Mouse (Mus musculus): ENCODE data around the gene Tgds. TPM values are rescaled to one million over a fixed set of nuclear protein-coding genes. Genes with fewer than 3 reads are reported as not detected.

The Tgds gene
- total and polyA plus RNA-seq, 3 experiments, result 6.5 to 29.9 (median 12.2) TPM

- no peaks in the 10 kb centered on the region for H3K9me3 ChIP-seq (replicated peaks)
- H3K36me3 ChIP-seq (replicated peaks), result no peaks in the 10 kb centered on the region
- peaks cover 5% of the 10 kb centered on the region for H3K27me3 ChIP-seq (ENCODE audit: insufficient read depth, low read length)
- ATAC-seq (ENCODE audit: extremely low read depth, insufficient number of reproducible peaks, low FRiP score, poor library complexity, severe bottlenecking) (no peak), DNase-seq (ENCODE audit: low spot score) (no peak)
- peaks cover 6% of the 10 kb centered on the region for H3K4me1 ChIP-seq (ENCODE audit: insufficient read depth, low read depth, low read length)
- TF ChIP-seq GATA1 (IDR thresholded peaks at IDR 0.05; ENCODE audit: borderline replicate concordance, low read length), result no peak
- TF ChIP-seq CTCF (IDR thresholded peaks at IDR 0.05; ENCODE audit: low read depth, low read length), result no peak
- no peak for TF ChIP-seq TAL1 (conservative IDR thresholded peaks at IDR 0.05; ENCODE audit: low read depth, low read length)
- no peak for TF ChIP-seq POLR2AphosphoS5 (IDR thresholded peaks at IDR 0.05; ENCODE audit: insufficient replicate concordance, low read depth, low read length)
- TF ChIP-seq GATA2 (IDR thresholded peaks at IDR 0.05; ENCODE audit: borderline replicate concordance, low read depth, low read length), result no peak
- H3K4me3 ChIP-seq (ENCODE audit: low read depth, low read length), result no peak overlapping the region
Observed at GRCm38 (mm10) chr14:118083851-118084250, 48.7 kb downstream of the Tgds start.

GRCm38 (mm10) chr14:118080606-118081005, 51.9 kb downstream of the Tgds start:
- H3K4me3 ChIP-seq (ENCODE audit: low read depth, low read length), result no peak overlapping the region
- peaks cover 5% of the 10 kb centered on the region for H3K27me3 ChIP-seq (ENCODE audit: insufficient read depth, low read length)
- TF ChIP-seq TAL1 (conservative IDR thresholded peaks at IDR 0.05; ENCODE audit: low read depth, low read length) (no peak), GATA2 (IDR thresholded peaks at IDR 0.05; ENCODE audit: borderline replicate concordance, low read depth, low read length) (no peak), CTCF (IDR thresholded peaks at IDR 0.05; ENCODE audit: low read depth, low read length) (no peak), POLR2AphosphoS5 (IDR thresholded peaks at IDR 0.05; ENCODE audit: insufficient replicate concordance, low read depth, low read length) (no peak), GATA1 (IDR thresholded peaks at IDR 0.05; ENCODE audit: borderline replicate concordance, low read length) (no peak)
- H3K9me3 ChIP-seq (replicated peaks), result no peaks in the 10 kb centered on the region
- no peaks in the 10 kb centered on the region for H3K36me3 ChIP-seq (replicated peaks)
- H3K4me1 ChIP-seq (ENCODE audit: insufficient read depth, low read depth, low read length), result no peaks in the 10 kb centered on the region
- no peak for ATAC-seq (ENCODE audit: extremely low read depth, insufficient number of reproducible peaks, low FRiP score, poor library complexity, severe bottlenecking)
- DNase-seq (ENCODE audit: low spot score), result no peak

GRCm38 (mm10) chr14:118070100-118070499, 62.5 kb downstream of the Tgds start:
- no peaks in the 10 kb centered on the region for H3K9me3 ChIP-seq (replicated peaks)
- TF ChIP-seq POLR2AphosphoS5 (IDR thresholded peaks at IDR 0.05; ENCODE audit: insufficient replicate concordance, low read depth, low read length), result no peak
- TF ChIP-seq CTCF (IDR thresholded peaks at IDR 0.05; ENCODE audit: low read depth, low read length), result no peak
- no peak for TF ChIP-seq GATA1 (IDR thresholded peaks at IDR 0.05; ENCODE audit: borderline replicate concordance, low read length)
- TF ChIP-seq GATA2 (IDR thresholded peaks at IDR 0.05; ENCODE audit: borderline replicate concordance, low read depth, low read length), result no peak
- no peak for TF ChIP-seq TAL1 (conservative IDR thresholded peaks at IDR 0.05; ENCODE audit: low read depth, low read length)
- no peaks in the 10 kb centered on the region for H3K36me3 ChIP-seq (replicated peaks)
- H3K4me3 ChIP-seq (ENCODE audit: low read depth, low read length), result no peak overlapping the region
- no peak for DNase-seq (ENCODE audit: low spot score)
- ATAC-seq (ENCODE audit: extremely low read depth, insufficient number of reproducible peaks, low FRiP score, poor library complexity, severe bottlenecking), result no peak
- H3K27me3 ChIP-seq (ENCODE audit: insufficient read depth, low read length), result no peaks in the 10 kb centered on the region; the same call in 1 of the 2 replicates
- no peaks in the 10 kb centered on the region for H3K4me1 ChIP-seq (ENCODE audit: insufficient read depth, low read depth, low read length)

GRCm38 (mm10) chr14:118069439-118070079, 63.0 kb downstream of the Tgds start:
- ATAC-seq (ENCODE audit: extremely low read depth, insufficient number of reproducible peaks, low FRiP score, poor library complexity, severe bottlenecking), result no peak
- Histone ChIP-seq H3K36me3 (replicated peaks) (no peaks in the 10 kb centered on the region), H3K4me3 (ENCODE audit: low read depth, low read length) (no peak overlapping the region), H3K4me1 (ENCODE audit: insufficient read depth, low read depth, low read length) (no peaks in the 10 kb centered on the region), H3K27me3 (ENCODE audit: insufficient read depth, low read length) (no peaks in the 10 kb centered on the region; the same call in 1 of the 2 replicates), H3K9me3 (replicated peaks) (no peaks in the 10 kb centered on the region)
- no peak for TF ChIP-seq GATA2 (IDR thresholded peaks at IDR 0.05; ENCODE audit: borderline replicate concordance, low read depth, low read length)
- no peak for TF ChIP-seq CTCF (IDR thresholded peaks at IDR 0.05; ENCODE audit: low read depth, low read length)
- TF ChIP-seq POLR2AphosphoS5 (IDR thresholded peaks at IDR 0.05; ENCODE audit: insufficient replicate concordance, low read depth, low read length), result no peak
- TF ChIP-seq TAL1 (conservative IDR thresholded peaks at IDR 0.05; ENCODE audit: low read depth, low read length), result no peak
- no peak for TF ChIP-seq GATA1 (IDR thresholded peaks at IDR 0.05; ENCODE audit: borderline replicate concordance, low read length)
- no peak for DNase-seq (ENCODE audit: low spot score)

Other genes starting within 250 kb of the Tgds start
- 0.29 TPM in 1 of 2 replicates, not detected in the other for gene Dct, start 80.5 kb downstream of the Tgds start, total RNA-seq (2014; fragmentation: Nextera tagmentation)
- gene Dct, start 80.5 kb downstream of the Tgds start, total RNA-seq (2017), result 0.23 and 0.44 TPM in 2 replicates
- not detected in 2 replicates for gene Dct, start 80.5 kb downstream of the Tgds start, polyA plus RNA-seq (2012)
- 18.6 and 21.1 TPM in 2 replicates for gene Gpr180, start 4.4 kb upstream of the Tgds start, total RNA-seq (2014; fragmentation: Nextera tagmentation)
- gene Gpr180, start 4.4 kb upstream of the Tgds start, total RNA-seq (2017), result 23.0 and 25.0 TPM in 2 replicates
- 9.6 and 10.1 TPM in 2 replicates for gene Gpr180, start 4.4 kb upstream of the Tgds start, polyA plus RNA-seq (2012)
- gene Sox21, start 104.3 kb upstream of the Tgds start, total RNA-seq (2014; fragmentation: Nextera tagmentation), result 3.0 and 4.6 TPM in 2 replicates
- gene Sox21, start 104.3 kb upstream of the Tgds start, total RNA-seq (2017), result 1.2 and 1.3 TPM in 2 replicates
- 9.0 and 10.9 TPM in 2 replicates for gene Sox21, start 104.3 kb upstream of the Tgds start, polyA plus RNA-seq (2012)
- not detected in 2 replicates for gene Gm9376, start 134.2 kb upstream of the Tgds start, total RNA-seq (2014; fragmentation: Nextera tagmentation)
- not detected in 2 replicates for gene Gm9376, start 134.2 kb upstream of the Tgds start, total RNA-seq (2017)
- gene Gm9376, start 134.2 kb upstream of the Tgds start, polyA plus RNA-seq (2012), result not detected in 2 replicates